Mouse (Mus musculus): Measurements from ENCODE around the gene Gm49027.
"Not testable (repeated sequence)": the region's sequence is repeated elsewhere in the genome, so short reads cannot be mapped to it uniquely, and the experiment has no call there.

The Gm49027 gene

DNA sequence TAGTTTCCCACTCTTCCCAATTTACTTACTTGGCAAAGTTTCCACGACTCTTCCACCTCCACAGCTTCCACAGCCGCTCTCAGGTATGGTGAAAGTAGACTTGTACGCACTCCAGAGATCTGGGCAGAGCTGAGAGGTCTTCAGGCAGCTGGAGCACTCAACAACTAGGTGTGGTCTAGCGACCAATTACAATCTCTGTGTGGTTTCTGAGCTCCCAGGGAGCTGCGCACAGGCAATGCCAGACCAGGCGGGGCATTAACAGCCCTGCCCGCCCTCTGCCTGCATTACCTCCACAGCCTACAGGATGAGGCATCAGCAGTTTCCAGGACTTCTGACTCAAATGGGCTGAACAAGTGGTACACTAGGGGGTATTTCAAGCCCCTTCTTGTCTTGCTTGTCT is at the start of gene Gm49027:
Gene Gm49027 (minus strand): TSS at position 208 of the 400 bp plus-strand sequence.
- DNase-seq = no peak

- no peak for DNase-seq
These were observed 48.1 kb upstream of the Gm49027 start for GRCm38 (mm10) chr5:123573362-123573761.

GRCm38 (mm10) chr5:123572357-123573186 is 47.3 kb upstream of the Gm49027 start, which contains the start of gene Vps33a:
TSS of gene Vps33a (minus strand) at chr5:123573038.
- DNase-seq = peak; percentile 98

- DNase-seq = no peak
These were observed 35.8 kb upstream of the Gm49027 start for GRCm38 (mm10) chr5:123561128-123561527.

- DNase-seq = no peak
These were observed 34.3 kb upstream of the Gm49027 start for GRCm38 (mm10) chr5:123559588-123559987.

- peak; percentile 73 for DNase-seq
These were observed 31.2 kb upstream of the Gm49027 start for GRCm38 (mm10) chr5:123556451-123556850.

DNA sequence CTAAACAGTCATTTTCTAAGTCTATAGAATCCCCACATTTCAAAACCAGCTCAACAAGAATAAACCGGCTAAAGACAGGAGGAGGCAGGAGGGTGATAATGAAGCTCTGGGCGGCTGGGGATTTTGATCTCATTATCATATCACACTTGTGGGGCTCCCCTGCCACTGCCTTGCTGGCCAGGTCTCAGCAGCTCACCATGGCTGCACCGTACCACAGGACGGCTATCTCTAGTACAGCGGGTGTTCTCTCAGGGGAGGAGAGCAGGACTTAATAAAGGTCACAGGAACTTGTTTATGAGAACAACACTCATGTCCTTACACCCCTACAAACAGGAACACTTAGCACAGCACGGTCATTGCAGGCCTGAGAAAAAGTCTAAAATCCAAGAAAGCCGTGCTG is 30.4 kb upstream of the Gm49027 start:
- no peak for DNase-seq

GRCm38 (mm10) chr5:123533801-123534200 is 8.5 kb upstream of the Gm49027 start:
- no peak for DNase-seq

GRCm38 (mm10) chr5:123530056-123530455 is 4.8 kb upstream of the Gm49027 start:
- no peak for DNase-seq

GRCm38 (mm10) chr5:123528641-123529040 is 3.4 kb upstream of the Gm49027 start:
- DNase-seq = no peak

- DNase-seq = no peak
These were observed 718 bp upstream of the Gm49027 start for GRCm38 (mm10) chr5:123525916-123526495.

DNA sequence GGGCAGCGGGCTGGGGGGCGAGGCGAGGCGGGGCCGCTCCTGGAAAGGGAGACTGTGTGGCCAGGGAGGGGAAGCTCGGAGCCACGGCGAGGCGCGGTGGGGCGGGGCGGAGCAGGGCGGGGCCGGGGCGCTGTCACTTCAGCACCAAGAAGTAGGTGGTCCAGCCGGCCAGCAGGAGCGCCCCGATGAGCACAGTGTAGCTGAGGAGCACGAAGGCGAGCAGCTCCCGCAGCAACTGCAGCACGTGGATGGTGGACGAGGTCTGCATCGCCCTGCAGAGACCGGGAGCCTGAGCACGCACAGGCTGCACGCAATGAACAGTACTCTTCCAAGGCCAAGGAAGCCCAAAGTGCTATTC is 916 bp downstream of the Gm49027 start:
- no peak for DNase-seq

GRCm38 (mm10) chr5:123523692-123524392 is 1.4 kb downstream of the Gm49027 start, which contains the start of gene Diablo:
TSS of gene Diablo (minus strand) at chr5:123524176.
- DNase-seq = peak; percentile 100

- no peak for DNase-seq
These were observed 3.1 kb downstream of the Gm49027 start for GRCm38 (mm10) chr5:123522166-123522565.

DNA sequence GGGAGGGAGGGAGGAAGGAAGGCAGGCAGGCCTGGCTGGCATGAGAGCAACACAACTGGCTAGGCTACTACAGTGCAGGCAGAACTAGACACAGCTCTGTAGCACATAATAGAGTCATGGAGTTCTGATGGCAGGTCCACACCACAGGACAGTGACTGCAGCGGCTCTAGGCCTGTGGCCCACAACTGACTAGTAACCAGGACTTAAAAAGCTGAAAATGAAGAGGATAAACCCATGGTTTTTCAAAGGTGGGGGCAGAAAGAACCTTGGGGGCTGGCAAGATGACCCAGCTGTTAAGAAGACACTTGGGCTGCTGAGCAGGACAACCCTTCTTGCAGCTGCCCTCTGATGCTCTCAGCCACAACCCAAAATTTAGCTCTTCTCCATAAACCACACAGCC is 3.7 kb downstream of the Gm49027 start:
- no peak for DNase-seq

DNA sequence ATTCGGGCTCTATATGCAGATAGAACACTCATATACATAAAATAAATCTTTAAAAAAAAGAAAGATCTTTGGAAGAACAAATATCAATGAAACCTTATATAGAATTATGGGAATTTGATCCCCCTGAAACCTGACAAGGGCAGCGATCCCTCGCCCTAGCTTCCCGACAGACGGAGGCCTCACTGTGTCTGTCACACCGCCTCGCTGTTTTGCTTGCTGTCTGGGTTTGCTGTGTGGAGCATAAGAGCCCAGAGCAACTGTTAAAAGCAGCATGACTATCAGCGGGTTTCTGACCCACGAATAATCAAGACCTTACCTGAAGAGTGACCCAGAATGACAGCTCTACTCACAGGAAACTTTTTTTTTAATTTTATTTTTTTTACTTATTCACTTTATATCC is 4.6 kb downstream of the Gm49027 start:
- no peak for DNase-seq

DNA sequence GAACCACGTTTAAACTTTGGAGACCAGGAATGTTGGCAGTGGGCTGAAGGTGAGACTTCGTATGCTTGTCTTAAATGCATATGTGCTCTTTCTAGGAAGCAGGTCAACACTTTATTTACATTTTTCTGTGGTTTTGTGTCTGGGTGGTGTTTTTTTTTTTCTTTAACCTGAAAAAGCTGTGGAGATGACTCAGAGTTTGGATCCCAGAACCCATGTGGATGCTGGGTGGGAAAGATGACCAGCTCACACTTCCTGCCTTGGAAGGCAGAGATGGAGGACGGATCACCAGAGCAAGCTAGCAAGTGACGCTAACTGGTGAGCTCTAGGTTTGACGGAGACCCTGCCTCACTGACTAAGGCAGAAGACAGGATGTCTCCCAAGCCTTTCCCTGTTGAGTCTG is 10.4 kb downstream of the Gm49027 start:
- no peak for DNase-seq

- no peak for DNase-seq
These were observed 13.2 kb downstream of the Gm49027 start for GRCm38 (mm10) chr5:123512102-123512501.

GRCm38 (mm10) chr5:123511426-123511825 is 13.9 kb downstream of the Gm49027 start:
- not testable (repeated sequence) for DNase-seq

DNA sequence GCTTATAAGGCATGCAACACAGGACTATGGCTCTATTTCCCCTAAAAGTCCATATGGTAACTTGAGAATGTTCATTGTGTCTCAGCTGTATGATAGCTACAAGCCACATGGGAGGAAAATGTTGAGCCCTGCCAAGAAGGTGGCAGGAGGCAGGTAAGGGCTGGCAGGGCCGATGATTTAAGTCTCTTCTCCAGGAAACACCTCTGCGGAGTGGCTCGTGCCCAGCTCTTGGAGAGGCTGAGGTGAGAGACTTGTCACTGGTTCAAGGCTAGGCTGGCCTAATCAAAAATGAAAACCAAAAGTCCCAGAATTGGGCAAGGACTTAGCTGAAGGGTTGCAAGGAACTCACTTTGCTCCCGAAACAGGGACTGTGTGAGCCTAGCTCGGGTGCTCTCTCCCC is 15.1 kb downstream of the Gm49027 start, which contains the start of gene B3gnt4:
Gene B3gnt4 (plus strand): TSS at position 301 of the 400 bp plus-strand sequence.
- DNase-seq = no peak

- no peak for DNase-seq
These were observed 16.4 kb downstream of the Gm49027 start for GRCm38 (mm10) chr5:123508921-123509320.

GRCm38 (mm10) chr5:123507936-123508723 is 17.2 kb downstream of the Gm49027 start:
- peak; percentile 80 for DNase-seq

- no peak for DNase-seq
These were observed 23.3 kb downstream of the Gm49027 start for GRCm38 (mm10) chr5:123501973-123502372.

Measured in kidney, adult 18-20 months (tissue).